Mouse (Mus musculus): Measurements from ENCODE around the gene D10Wsu102e.
"Not testable (repeated sequence)": the region's sequence is repeated elsewhere in the genome, so short reads cannot be mapped to it uniquely, and the experiment has no call there.

Gene D10Wsu102e

DNA sequence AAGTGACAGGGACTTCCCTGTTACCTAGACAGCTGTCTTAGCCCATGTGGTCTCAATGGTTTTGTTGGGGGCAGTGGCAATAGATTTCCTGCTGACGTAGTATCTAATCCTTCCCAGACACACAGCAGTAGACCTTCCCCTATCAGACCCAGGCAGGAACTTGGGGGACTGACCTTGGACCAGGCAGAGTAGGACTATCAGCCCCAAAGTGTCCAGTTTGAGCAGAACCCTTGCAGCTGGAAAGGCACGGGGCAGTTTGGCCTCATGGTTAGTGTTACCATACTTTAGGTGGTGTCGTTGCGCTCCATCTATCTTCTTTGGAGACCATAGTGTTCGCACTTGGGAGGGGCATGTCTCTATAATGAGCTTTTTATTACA is 13.7 kb upstream of the D10Wsu102e start:
- no peak for DNase-seq (ENCODE audit: low spot score)

DNA sequence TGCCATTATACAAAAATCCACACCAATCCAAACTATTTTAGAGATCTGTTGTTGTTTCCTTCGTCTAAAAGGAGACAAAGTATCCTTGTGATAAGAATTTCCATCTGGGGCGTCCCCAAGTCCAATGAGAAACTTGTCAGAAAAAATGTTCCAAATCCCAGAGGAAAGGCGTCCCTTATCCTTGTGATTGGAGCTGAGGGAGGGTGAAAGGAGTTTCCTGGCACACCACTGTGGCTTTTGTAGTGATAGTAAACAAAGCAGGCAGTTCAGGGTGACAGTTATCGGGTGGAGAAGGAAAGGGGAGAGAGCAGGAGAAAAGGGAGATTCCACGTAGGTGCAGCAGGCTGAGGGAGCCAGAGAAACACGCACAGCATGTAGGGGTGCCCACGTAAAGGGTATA is 12.5 kb upstream of the D10Wsu102e start:
- no peak for DNase-seq (ENCODE audit: low spot score)

DNA sequence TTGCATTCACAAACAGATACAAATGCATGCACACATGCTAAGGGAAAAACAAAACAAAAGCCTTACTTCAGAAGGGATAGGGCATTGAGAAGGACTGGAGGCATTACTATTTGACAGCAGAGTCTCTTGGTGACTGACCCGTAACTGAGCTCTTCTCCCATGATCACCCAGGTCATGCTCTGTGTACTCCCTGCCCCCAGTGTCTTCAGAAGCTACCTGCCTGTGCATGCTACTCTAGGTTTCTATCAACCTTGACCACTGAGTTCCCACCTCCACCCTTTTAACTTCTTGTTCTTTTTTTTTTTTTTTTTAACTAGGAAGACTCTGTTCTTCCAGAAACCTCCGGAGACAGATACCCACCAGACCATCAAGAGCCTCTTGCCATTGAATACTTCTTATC is 9.3 kb upstream of the D10Wsu102e start:
- no peak for DNase-seq (ENCODE audit: low spot score)

DNA sequence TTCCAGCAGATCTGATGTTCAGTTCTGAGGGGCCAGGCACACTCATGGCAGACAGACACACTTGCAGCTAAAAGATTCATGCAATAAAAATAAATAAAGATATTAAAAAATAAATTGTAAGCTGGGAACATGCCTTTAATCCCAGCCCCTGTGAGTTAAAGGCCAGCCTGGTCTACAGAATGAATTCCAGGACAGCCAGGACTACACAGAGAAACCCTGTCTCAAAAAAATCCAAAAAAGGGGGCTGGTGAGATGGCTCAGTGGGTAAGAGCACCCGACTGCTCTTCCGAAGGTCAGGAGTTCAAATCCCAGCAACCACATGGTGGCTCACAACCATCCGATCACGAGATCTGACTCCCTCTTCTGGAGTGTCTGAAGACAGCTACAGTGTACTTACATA is 8.2 kb upstream of the D10Wsu102e start:
- not testable (repeated sequence) for DNase-seq (ENCODE audit: low spot score)

DNA sequence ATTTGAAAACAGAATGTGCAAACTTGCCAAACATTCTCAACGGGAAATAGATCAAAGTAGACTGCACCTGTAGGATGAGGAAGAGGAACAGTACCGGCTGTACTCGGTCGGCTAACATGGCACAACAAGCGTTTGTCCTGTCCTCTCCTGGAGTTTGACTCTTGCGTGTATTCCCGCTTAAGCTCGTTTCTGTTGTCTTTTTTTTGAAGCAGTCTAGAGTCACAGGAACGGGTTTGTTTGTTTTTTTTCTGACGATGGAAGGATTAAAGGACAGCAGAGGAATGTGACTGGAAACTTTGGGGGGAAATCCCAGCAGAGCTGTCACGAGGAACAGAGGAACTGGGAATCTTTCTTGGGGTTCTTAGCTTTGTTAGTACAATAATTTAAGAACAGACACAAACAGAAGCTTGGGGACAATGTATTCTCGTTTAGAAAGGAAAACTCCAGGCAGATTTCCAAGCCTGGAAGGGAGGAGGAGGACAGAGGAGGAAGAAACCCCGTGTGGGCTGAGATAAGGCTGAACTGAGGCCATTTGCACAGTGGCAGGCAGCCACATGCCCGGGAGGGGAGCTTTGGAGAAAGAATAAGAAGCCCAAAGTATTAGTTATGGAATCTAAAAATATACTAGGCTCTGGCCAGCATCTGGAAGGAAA is 6.2 kb upstream of the D10Wsu102e start:
- no peak for DNase-seq (ENCODE audit: low spot score)

DNA sequence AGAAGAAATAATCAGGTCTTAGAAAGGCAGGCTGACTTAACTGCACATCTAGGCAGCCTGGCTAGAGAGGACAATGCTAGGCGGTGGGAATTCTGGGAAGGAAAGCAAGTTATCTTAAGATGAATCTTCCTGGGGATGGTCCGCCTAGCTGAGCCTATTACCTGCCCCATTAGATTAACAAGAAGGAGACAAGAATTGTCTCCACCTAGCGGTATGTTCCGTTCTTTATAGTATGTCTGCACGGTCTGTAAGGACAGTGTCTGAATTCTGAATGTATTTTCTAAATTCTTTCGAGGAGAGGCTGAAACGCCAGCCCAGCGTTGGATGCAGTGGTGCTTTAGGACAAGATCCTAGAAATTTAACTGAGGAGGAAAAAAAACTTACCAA is 5.7 kb upstream of the D10Wsu102e start:
- no peak for DNase-seq (ENCODE audit: low spot score)

DNA sequence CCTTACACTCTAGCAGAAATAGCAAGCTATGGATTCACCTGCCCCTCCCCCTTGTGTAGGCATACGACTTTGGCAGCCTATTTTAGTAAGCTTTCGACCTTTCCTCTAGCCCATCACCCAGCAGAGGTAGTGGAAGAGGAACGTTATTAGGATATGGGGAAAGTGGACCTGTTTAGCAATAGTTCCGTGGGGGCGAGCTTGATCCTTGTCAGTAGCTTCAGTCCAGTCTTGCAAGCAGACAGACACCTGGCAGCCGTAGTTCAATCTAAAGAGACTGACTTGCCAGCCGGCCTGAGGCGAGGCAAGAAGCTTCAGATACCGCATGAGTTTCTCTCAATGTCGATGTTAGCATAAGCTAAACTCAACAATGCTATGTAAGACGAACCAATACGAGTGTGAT is 3.6 kb upstream of the D10Wsu102e start:
- no peak for DNase-seq (ENCODE audit: low spot score)

DNA sequence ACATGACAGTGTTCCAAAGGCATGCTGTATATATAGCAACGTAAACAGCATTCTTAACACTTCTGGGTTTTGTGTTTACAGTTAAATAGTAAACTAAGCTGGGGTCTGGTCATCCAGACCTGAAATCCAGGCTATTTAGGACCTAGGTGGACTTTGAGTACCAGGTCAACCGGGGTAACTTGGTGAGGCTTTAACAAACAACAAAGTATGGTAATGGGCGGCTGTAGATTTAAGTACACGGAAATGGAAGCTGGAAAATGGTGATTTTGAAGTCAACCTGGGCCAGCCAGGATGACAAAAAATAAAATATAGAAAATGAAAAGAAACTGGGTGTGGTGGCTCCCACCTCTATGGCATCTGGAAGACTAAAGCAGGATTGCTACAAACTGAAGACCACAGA is 570 bp upstream of the D10Wsu102e start:
- DNase-seq (ENCODE audit: low spot score) = no peak

DNA sequence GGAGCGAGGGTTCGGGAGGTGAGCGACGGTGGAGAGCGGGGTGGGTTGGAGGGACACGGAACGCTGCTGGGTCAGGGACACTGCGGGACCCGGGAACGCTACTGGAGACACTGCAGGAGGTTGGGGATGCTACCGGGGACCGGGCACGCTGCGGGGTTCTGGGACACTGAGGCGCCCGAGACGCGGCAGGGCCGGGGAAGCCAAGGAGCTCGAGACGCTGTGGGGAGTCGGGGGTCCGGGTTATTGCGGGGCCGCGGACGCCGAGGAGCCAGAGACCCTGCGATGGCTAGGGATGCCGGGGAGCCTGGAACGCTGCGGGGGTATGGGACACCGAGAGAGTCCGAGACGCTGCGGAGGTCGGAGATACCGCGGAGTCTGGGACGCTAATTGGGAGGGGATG is 335 bp downstream of the D10Wsu102e start:
- DNase-seq (ENCODE audit: low spot score) = no peak

DNA sequence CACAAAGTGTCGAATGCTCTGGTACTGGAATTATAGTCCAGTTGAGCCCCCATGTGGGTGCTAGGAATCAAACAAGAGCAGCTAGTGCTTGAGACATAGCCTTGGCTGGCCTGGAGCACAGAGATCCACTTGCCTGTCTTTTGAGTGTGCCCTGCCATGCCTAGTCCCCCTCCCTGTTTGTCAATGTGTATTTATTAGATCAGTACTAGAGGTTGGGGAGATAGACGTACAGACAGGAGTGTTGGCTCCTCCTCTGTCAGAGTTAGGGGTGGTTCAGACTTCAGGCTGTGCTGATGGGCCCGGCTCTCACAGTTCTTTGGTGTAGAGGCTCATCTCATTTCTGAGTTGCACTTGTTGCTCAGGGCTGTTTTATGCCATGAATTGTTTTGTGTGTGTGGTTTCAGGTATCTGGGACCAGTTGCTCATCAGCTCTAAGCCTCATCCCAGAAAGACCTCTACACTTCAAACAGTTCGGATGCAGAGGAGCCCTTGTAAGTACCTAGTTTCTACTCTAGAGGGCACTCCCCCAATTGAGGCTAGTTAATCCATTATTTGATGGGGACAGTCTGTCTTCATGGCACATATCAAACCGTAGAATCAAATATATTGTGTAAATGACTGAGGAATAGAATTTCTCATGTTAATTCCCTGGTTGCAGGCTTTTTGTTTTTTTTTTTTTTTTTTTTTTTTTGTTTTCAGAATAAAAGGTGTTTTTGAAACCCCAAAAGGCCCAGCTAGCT is 1.8 kb downstream of the D10Wsu102e start:
- DNase-seq (ENCODE audit: low spot score) = no peak

DNA sequence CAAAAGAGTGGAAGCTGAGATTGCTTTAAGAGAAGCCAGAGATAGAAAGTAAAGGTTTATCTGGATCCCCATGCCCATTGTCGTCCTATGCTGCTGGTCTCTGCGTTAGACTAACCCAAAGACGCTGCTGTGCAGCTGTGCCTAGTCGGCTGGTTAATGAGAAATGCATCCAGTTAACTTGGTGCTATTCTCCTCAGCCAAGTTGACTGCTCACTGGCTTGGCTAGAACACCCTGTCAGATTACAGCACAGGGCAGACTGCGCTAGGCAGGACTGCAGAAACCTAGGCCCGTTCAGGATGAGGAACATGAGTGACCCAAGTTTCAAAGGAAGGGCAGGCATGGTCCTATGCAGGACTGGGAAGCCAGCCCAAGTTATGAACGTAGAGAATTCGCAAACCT is 3.4 kb downstream of the D10Wsu102e start:
- no peak for DNase-seq (ENCODE audit: low spot score)

DNA sequence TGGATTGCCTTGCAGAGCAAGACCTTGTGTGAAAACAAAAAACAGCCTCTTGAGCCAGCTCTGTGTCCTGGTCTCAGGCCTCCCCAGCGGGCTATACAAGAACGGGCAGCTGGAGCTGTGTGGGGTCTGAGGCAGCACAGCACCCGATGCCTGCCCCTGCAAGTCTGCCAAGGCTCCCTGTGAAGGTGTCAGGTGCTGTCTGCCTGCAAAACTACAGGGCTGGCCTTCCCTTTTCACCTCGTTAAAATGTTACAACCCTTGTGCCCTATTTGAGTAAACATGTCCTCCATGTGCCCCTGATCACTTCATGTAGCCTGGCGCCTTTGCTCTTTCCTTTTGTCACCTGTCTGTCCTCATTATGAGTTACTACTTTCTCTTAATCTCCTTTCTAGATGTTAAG is 8.9 kb downstream of the D10Wsu102e start:
- no peak for DNase-seq (ENCODE audit: low spot score)

DNA sequence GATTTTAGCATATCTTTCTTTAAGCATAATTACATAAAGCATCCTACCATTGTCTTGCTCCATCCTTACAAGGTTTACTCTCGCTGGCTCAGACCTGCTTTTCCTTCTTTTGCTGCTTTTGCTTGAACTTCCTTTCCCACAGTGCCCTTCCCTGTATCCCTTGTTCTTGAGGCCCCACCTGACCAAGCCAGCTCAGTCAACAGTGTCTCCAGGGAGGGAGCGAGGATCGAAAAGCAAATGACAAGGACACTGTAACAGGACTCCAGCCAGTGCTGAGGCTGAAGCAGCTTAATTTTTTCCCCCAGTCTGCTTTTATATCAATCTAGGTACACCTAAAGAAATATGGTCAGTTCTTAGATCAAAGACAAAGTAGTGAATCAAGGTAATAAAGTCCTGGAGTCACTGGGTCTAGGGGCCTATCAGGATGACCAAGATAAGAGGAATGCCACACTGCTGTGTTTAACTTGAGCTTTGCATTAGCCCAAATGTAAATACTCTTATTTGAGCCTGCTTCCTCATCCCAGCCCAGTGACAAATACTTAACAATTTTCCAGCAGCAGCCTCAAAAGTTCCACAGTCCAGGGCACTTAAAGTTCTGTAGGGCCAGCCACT is 14.1 kb downstream of the D10Wsu102e start:
- DNase-seq (ENCODE audit: low spot score) = no peak

DNA sequence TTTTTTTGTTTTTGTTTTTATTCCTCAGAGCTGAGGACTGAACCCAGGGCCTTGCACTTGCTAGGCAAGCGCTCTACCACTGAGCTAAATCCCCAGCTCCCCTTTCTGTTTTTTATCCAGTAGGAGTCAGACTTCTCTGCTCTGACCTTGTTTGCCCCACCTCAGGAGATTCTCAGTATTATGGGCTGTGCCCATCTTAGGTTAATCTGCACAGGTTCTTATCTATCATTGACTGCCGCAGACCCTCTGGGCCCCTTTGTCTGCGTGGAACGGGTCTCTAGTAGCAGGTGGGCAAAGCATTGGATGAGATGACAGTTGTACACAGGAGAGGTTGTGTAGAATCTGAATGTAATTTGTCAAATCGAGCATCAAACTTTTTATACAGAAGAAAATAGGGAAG is 15.4 kb downstream of the D10Wsu102e start:
- not testable (repeated sequence) for DNase-seq (ENCODE audit: low spot score)

DNA sequence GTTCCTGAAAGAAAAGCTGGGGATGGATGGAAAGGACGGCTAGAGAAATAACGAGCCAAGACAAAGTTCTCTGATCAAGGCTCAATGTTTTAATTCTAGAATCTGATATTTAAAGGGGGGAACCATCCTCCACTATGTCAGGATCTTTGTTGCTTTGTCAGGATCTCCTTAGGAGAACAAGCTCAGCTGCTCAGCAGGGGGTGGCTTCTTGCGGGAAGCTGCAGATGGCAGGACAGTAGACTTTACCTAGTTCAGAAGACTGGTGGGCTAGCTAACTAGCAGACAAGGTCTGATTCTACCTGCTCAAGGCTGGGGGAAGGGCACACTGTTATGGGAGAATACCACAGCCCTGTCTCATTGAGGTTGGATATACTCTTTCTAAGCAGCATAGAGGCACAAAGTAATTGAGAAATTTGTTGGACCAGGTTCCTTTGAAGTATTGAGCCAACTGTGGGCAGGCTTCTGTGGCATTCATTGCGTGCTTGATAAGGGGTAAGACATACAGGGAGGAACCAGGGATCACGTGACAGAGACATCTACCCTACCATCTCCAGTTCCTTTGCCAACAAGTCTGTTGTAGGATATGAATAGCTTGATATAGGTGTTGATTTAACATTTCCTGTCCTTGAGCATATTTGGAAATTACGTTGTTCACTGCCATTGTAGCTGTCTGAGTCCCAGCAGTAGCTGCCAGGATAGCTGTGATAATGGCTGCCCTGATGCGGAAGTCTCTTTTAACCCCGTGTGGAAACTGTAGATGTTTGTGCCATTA is 17.1 kb downstream of the D10Wsu102e start:
- DNase-seq (ENCODE audit: low spot score) = no peak

DNA sequence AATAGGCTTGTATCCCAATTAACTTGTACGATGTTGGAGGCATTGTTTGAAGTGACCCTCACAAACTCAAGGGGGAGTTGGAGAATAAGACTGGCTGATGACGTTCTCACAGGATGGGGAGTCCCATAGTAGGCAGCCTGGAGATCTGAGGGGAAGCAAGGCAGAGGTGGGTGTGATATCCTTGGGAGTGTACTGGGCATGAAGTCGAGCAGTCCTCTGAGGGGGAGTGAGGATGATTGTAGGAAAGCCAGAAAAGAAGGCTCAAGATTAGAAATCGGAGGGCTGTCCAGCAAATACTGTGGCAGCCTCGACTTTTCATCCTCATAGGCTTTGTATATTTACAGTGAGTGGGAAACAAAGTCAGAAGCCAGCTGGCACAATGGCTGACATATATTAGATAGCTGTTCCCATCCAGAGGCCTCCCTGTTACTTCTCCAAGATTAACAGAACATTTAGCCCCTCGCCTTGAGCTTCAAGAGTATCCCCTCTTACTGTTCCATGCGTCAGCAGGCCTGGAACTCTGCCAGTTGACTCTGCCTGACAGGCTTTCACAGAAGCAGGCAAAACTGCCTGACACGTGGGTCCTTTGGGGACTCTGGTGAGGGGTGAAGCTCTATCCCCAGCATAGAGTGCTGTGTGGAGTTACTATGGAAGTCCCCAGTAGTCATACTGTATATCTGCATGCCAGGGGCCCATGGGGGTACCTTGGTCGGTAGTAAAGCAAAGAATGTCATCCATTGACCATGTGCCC is 18.2 kb downstream of the D10Wsu102e start:
- DNase-seq (ENCODE audit: low spot score) = no peak

DNA sequence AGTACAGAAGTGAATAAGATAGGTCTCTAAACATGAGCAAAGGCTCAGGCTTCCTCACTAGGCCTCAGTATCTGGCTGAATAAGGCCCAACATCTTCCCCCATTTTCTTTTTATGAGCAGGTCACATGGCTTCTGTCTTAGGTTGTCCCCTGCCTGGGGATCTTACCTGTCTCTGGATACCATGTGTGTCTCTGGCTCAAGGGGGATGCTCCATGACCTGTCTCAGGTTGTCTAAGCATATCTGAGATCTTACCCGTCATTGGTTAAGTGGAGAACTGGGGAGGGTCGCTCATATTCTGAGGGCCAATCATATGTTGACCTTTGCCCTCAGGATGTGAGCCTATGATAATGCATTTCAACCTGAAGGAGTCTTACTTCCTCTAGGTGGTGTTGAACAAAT is 20.5 kb downstream of the D10Wsu102e start:
- no peak for DNase-seq (ENCODE audit: low spot score)

DNA sequence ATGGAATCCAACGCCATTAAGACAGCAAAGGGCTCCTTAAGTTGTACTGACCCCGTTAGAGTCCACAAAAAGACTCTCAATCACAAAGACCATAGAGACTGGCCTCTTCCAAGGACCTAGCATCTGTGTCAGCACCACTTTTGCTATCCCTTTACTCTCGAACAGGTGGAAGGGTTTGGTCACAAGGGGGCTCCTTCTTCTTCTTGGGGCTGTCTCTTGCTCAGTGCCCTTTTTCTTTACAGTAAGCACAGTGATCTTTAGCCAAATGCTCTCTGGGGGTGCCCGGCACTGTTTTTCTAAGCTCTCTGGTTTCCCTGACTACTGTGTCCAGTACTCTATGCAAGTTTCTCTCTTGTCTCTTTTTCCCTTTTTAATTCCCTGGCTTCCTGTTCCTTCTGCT is 22.5 kb downstream of the D10Wsu102e start:
- DNase-seq (ENCODE audit: low spot score) = no peak

DNA sequence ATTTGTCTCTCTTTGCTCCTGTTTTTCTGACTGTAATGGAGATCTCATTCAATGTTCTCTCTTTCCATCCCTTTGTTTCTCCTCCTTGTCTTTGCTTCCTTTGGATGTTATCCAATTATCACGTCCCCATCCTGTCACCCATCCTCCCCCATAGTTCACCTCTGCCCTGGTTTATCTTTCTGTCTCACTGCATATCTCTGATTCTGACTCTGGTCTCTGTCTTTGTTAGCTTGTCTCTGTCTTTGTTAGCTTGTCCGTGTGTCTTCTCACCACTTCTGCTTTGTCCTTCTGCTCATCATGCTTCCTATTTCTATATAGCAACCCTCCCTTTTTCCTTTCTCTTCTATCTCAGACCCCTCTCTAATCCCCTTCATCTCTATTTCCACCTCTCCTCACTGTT is 23.0 kb downstream of the D10Wsu102e start:
- no peak for DNase-seq (ENCODE audit: low spot score)

DNA sequence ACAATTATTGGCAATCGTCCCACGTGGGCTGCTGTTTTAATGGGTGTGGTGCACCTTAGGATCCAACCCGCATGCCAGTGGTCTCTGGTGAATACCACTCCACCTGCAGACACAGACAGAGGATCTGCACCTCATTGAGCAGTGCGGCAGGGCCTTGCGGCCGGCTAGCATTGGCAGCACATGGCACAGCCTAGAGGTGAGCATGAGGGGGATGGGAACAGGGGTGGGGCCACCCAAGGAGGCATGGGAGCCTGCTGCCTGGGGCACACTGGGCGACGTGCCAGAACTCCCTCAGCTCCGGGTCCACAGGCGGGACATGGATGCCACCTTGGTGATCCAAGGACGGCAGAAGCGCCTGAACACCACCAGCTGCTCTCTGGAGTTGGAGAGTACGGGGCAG is 23.8 kb downstream of the D10Wsu102e start:
- no peak for DNase-seq (ENCODE audit: low spot score)

DNA sequence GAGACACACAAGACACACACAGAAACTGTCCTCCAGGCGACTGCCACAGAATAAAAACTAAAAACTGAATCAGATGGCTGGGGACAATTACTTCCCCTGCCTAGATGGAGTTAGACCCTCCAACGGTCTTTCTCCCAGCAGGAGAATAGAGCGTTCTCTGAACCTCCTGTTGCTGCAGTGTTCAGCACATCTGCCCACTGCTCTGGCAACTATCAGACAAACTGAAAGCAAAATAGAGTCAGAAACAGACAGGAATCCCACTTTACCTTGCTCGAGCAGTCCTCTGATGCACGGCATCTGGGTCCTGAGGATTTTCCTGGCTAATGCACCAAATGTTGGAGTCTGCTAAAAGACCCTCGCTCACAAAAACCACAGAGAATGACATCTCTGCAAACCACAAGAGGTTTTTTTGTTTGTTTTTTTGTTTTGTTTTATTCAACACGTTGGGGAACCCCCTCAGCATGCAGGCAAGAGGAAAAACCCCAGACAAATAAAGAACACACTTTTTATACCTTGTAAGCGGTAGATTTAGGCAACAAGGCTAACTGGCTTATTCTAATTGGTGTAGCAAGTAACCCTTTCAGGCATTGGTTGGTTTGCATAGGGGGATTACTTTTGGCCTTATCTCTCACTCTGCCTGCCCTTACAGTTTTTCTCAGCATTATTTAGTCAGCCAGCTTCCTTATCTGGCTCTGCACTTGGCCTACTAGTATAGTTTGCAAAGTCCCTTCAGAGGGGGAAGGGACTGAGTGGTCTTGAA is 24.6 kb downstream of the D10Wsu102e start:
- DNase-seq (ENCODE audit: low spot score) = no peak
